Mouse (Mus musculus): ENCODE results near the gene Dzank1.
A peak's percentile ranks its signal among the peaks of the same experiment; 100 is the strongest.

Dzank1 gene

DNA sequence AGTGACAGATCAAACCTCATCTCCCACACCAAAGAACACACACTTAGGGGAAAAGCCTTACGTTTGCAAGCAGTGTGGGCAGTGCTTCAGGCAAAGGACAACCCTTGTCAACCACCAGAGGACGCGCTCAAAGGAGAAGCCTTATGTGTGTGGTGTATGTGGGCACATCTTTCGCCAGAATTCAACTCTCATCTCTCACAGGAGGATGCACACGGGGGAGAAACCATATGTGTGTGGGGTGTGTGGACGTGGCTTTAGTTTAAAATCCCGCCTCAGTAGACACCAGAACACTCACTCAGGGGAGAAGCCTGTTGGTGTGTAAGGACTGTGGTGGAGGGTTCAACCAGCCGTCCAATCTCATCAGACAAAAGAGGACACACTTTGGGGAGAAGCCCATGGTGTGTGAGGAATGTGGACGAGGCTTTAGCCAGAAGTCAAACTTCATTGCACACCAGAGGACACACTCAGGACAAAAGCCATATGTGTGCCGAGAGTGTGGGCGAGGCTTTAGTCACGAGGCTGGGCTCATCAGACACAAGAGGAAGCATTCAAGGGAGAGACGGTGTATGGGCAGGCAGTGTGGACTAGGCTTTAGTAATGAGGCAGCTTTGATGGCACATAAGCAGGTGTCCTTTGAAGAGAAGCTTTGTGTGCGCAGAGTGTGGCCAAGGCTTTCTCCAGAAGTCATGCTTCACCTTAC, 61.2 kb downstream of the Dzank1 start:
- DNase-seq: no peak

DNA sequence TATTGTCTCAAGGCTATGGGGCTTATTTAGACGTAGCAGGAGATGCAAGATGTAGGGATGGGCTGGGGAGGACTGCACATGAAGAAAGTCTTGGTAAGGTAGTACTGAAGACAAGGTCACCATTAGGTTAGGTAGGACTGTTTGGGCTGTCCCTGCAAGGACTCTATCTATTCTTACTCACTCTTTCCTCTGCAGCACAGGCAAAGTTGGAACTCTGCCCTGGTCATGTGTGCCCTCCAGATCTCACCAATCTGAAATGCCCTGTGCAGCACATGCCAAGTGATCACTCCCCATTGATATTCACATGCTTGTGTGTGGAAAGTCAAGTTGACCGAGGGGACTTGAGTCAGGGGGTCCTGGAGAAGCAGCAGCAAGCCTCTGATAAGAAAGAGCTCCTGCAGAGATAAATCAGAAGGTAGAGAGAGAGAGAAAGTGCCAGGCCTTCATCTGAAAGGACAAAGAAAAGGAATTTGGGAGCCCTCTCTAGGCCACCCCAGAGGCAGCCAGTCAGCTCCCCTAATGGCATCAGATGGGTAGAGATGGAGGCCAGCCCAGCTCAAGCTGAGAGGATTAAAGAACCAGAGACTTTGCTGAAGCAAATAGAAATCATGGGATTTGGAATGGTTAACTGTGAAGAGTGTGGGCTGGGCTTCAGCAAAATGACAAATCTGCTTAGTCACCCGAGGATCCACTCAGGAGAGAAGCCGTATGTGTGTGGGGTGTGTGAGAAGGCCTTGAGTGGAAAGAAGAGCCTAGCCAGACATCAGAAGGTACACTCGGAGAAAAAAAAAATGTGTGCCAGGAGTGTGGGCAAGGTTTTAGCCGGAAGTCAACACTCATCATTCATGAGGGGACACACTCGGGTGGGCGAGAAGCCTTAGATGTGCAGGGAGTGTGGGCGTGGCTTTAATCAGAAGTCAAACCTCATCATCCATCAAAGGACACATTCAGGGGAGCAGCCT, 62.1 kb downstream of the Dzank1 start:
- DNase-seq: no peak

DNA sequence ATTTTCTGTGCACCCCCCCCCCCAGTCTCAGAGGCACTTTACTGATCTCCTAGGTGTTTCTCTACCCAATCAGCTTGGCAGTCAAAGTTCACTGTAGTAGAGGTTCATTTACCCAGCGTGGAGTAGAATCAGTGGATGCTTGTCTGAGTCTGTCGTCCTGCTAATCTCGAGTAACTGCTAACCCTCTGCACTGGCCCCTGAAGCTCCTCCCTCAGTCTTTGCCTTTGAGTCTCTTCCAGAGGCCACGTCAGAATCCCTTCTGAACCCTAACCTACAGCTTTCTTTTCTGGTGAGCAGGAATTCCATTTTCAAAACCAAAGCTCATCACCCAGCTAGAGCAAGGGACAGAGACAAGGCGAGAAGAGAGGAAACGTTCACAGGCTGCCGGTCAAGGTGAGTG, 63.0 kb downstream of the Dzank1 start:
- no peak for DNase-seq

DNA sequence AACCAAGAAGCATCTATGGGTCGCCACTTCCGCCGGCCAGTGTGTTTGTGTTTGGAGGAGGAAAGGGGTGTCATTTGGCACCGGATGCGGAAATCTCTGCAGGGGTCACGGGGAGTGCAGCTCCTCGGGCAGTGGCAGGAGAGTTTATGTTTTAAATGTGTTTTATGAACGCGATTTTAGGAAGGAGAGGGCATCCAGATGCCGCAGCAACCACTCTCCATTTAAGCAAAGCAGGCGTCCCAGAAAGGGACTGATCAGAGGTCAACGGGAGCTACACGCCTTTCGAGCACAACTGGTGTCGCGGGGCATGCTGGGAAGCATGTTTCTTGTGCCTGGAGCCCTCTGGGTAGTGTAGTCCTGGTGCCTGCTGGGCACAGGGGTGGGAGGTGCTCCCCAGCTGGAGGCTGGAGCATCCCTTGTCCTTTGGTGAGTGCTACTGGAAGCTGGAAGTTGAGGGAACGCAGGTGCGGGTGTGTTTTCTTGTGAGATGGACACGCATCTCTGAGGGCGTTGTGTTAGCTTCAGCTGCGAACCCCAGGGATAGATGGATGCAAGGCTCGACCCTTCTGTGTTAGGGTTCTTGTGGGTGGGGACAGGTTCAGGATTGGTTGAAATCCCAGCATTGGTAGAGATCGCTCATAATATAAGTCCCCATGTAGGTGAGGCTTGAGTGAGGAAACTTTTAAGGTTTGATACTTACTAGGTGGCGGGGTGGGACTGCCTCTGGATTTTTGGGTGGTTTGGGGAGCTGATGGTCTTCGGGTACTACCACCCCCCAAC, 68.0 kb downstream of the Dzank1 start:
- peak; percentile 85 to 86 for DNase-seq

DNA sequence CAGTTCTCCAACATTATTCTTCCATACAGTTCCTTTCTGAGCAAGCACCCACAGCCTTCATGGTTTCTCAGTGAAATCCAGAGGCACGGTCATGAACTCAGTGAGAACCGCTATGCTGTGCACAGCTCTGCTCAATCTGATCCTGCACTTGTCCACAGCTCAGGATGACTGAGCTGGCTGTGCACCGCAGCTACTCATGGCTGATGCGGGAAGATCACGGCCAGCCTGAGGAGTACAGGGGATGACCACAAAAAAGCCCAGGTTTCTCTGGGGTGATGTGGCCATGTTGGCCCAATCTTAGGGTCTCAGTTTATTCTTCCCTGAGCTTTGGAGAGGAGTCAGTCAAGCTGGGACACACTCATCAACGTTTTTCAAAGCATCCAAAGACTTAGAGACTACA, 68.9 kb downstream of the Dzank1 start:
- DNase-seq: no peak

DNA sequence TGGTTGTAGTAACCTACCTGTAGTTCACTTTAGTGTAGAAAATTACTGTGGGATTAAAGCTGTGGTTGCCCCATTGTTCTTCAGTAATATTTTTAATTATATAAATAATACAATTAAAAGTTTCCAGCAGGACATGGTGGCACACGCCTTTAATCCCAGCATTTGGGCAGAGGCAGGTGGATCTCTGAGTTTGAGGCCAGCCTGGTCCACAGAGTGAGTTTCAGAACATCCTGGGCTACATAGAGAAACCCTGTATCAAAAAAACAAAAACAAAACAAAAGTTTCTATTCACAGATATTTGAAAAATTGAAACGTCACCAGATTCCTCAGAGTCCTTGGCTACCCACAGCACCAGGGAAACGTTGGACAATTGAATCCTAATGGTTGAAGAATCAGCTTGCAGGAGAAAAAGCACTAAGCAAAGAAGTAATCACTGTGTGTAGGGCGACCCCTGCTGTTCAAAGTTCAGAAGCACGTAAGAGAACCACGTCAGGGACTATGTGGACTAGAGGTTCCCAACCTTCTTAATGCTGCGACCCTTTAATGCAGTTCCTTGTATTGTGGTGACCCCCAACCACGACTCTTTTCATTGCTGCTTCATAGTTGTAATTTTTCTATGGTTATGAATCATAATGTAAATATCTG, 74.7 kb downstream of the Dzank1 start:
- peak; percentile 67 to 78 for DNase-seq

DNA sequence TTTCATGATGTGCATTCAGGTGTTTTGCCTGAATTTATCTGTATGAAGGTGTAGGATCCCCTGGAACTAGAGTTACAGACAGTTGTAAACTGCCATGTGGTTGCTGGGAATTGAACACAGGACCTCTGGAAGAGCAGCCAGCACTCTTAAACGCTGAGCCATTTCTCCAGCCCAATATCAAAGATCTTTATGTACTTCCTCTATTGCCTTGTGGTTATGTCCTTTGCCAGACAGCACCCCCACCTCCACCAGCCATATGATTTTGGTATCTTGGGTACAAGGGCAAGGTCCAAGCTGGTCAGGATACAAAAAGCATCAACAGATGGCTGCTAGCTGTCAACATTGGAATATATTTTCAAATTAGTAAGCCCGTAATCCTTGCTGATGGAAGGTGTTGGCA, 76.8 kb downstream of the Dzank1 start:
- DNase-seq: no peak

DNA sequence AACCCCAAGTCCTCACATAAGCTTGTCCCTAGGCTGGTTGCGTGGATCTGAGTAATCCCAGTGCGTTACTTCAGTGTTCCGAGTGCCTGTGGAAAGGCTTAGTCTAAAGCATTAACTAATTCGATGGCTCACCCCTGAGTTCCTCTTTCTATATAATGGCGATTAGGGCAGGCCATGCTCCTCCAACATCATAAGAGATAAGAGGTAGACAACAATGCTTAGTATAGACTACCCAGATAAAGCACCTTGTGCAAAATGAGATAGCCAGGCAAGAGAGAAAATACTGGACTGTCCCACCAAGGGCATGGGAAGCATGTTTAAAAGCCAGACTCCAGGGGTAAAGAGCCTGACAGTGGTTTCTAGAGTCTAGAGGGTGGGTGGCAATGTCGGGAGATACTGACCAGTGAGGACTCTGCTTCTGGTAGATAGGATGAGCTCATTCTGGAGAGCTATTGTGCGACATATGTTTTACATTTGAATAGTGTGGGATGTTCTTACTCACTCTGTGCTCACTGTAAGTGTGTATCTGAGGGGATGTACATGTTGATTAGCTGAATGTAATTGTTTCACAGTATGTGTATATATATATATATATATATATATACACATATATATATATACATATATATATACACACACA, 80.7 kb downstream of the Dzank1 start:
- no peak for DNase-seq

DNA sequence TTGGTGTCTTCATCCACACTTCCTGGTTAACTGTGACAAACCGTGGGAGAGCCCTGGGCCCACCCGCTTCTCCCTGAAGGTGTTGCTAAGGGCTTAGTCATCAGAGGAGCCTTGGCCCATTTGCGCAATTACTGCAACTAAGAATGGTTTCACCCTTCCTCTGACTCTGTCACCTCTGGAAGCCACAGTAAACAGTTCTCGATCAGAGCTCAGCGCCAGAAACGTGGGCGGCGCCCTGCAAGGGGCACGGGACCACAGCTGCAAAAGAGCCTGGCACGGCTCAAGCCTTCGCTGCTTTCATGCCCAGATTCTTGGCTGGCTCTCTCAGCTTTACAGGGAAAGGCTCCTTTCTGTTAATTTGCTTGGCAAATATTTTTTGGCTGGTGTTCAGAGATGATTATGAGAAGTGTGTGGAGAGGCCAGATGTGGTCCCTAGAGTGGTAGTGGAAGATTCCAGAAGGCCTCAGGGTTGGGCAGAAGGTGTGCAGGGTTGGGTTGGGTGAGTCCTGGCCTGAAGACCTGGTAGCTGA, 85.8 kb downstream of the Dzank1 start:
- DNase-seq: peak; percentile 72 to 84

DNA sequence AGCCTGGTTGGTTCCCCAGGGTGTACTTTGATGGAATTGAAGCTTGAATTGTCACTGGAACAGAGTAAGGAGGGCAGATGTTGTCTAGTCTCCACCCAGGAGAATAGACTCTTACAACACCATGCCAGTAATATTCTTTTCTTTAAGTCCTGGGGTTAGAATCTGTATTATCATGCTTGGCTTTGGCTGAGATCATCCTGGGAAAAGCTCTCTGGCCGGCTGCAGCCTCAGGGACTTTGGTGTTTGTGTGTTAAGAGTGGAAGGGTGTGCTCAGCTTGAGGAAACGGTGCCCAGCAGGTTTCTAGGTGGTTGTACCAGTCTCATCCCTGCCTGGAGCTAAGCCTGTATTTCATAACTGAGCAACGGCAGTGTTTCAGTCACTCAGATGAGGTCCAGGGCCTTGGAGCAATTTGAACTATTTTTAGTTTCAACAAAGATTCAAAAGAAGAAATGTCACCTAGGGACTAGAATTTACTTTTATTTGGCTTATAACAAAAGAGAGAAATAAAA, 88.0 kb downstream of the Dzank1 start:
- no peak for DNase-seq

DNA sequence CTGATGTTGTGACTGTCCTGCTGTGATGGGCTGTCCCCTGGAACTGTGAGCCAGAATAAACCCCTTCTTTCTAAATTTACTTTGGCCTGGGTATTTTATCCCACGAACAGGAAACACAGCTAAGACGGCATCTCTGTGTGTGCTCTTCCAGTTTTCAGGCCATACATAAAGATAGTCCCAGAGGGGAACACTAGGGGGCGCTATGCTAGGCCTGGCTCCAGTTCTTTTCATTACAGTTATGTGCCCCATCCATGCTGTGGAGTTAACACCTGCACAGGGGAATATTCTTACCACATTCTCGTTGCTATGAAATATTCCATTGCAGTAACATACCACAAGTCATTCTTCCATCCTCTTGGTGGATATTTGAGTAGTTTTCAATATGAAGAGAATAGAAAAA, 88.8 kb downstream of the Dzank1 start:
- DNase-seq: no peak

DNA sequence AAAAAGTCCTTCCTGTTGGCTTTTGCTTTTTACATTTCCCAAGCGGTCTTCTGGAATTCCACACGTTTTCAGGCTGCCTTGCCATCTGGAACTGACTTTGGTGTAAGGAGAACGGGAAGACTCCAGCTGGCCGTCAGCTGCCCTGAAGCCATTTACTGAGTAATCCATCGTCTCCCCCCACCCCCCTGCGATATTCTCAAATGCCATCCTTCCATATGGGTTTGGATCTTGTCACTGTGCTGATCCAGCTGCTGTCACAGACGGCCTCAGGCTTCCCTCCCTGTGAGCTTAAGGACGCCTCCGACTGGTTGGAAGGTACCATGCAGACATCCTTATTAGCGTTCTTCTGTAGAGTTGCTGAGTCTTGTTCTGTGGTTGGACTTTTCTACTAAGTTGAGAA, 91.5 kb downstream of the Dzank1 start:
- no peak for DNase-seq

DNA sequence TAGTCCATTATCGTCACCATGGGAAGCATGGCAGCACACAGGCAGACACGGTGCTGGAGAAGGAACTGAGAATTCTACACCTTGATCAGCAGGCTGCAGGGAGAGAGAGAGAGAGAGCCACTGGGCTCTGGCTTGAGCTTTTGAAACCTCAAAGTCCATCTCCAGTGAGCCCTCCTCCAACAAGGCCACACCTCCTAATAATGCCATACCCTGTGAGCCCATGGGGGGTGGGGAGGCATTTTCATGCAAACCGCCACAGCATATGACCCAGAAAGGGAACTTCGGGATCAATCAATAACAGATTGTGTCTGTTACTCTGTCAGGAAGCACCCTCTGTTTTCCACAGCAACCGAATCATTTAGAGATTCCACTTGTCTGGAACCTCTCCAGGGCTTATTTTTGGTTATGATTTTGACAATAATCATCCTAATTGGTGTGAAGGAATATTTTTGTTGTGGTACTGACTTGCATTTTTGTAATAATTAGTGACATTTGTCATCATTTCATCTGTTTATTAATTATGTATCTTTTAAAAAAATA, 95.9 kb downstream of the Dzank1 start:
- DNase-seq: no peak

DNA sequence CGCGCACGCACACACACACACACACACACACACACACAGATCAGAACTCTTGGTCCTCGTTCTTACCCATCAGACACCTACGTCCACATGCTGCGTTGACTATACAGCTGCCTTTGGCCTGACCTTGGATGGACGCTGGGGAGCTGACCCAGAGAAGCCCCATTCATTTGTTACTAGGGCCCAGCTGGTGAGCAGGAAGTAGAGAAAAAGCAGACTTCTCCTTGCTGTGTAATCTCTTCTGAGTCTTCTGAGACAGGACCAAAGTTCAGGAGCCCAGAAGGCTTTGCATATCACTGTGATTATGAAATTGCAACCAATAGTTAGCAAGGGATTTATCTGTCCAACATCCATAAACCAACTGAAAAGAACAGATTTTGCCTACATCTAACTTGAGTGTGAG, 98.0 kb downstream of the Dzank1 start:
- DNase-seq: no peak

DNA sequence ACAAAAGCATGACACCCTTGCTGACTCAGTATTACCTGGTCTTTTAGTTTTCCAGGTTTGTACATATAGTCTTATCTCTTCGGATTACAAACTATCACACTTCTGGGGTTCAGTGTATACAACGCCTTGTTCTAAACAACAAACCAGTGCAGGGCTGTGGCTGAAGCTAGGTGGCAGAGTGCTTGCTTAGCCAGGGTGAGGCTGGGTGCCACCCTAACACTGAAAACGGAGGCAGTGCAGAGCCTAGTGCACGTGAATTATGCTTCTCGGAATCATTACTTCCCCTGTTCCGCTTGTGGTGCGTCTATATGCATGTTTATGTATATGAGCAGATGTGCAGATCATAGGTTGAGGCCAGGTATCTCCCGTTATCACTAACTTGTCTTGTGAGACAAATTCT, 98.6 kb downstream of the Dzank1 start:
- DNase-seq: no peak

DNA sequence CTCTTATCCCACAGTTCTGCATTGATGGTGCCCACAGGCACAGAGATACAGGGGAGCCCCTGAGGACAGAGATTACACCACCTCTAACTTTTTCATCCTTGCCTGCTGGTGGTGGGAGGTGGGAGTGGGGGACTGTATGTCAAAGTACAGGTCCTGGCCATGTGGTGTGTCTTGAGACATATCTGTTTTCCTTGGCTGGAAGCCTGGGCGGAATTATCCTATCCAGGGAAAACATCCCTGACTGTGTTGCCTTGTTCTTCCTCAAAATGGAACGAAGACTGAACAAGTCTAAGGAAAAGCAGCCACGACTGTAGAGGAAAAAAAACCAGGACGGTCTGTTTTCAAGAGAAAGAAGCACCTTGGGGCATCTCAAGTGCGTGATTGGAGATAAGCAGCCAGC, 99.4 kb downstream of the Dzank1 start:
- DNase-seq: no peak

DNA sequence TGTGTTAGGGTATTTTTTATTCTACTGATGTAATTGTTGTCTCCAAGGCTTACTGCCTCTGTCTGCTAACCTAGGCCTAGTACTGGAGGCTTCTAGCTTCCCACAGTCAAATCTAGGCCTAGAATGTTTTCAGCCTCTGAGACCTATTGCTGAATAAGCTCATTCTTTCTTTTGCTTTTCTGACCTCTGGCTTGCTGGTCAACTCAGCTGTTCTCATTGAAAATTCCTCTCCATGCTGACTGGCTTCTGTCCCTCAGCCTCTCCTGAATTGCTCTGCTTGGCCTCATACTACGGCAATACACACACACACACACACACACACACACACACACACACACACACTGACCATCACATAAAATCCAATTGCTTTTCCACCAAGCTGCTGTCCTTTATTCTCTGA, 101.5 kb downstream of the Dzank1 start:
- no peak for DNase-seq

DNA sequence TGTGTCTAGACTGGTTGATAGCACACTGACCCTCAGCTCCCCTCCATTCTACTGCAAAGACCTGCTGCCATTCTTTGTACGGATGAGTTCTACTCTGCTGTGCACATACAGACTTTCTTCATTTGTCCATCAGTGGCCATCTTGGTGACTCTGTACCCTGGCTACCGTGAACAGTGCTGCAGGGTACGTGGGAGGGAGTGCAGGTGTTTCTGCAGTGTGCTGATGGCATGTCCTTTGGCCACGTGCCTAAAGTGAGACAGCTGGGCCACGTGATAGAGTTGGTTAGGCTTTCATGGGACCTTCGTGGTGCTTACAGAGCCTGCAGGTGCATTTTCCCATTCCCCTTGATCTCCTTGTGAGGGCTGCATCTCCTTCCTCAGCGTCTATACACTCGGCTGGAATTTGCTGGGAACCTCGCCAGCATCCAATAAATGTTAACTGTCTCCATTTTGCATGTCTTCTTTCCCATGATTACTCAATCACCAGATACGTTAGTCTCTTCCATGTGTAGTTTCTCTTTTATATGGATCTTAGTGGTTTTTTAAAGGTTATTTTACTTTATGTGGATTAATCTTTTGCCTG, 105.0 kb downstream of the Dzank1 start:
- no peak for DNase-seq

Data from lung, adult 18-20 months (tissue).